In genomic region chr5:30559421-30559820, GRCm38 (mm10) we compare ENCODE assay signal across 37 mouse cellular contexts. TPM values are rescaled to one million over a fixed set of nuclear protein-coding genes. Genes with fewer than 3 reads are reported as not detected.
"Had no signal": no experiment of that assay in that cellular context is flagged by ENCODE, and none has a peak within 500 bp of the region (broad histone marks: within the 10 kb centered on the region; RNA-seq: fewer than 3 reads in every experiment).

No protein-coding gene starts in this region.

- H3K4me1 ChIP-seq: hindbrain, embryonic 13.5 days; hindbrain, embryonic 15.5 days; kidney, embryonic 15.5 days; liver, embryonic 13.5 days; liver, embryonic 15.5 days had no signal

- H3K27me3 ChIP-seq: heart, embryonic 13.5 days; heart, embryonic 15.5 days; hindbrain, embryonic 15.5 days; kidney, embryonic 15.5 days; limb, embryonic 12.5 days; liver, embryonic 15.5 days had no signal

- H3K4me3 ChIP-seq: heart, adult 2 months; heart, embryonic 10.5 days; heart, embryonic 13.5 days; heart, embryonic 15.5 days; hindbrain, embryonic 13.5 days; hindbrain, embryonic 15.5 days; kidney, embryonic 15.5 days; layer of hippocampus, adult 2 months; left cerebral cortex, adult 2 months; limb, embryonic 10.5 days; limb, embryonic 12.5 days; liver, embryonic 13.5 days; liver, embryonic 15.5 days had no signal

- H3K4me2 ChIP-seq: heart, embryonic 13.5 days; heart, embryonic 15.5 days; hindbrain, embryonic 13.5 days; hindbrain, embryonic 15.5 days; kidney, embryonic 15.5 days; limb, embryonic 12.5 days; liver, embryonic 11.5 days; liver, embryonic 13.5 days; liver, embryonic 15.5 days had no signal

- H3K36me3 ChIP-seq: heart, embryonic 10.5 days; heart, embryonic 13.5 days; heart, embryonic 15.5 days; hindbrain, embryonic 13.5 days; hindbrain, embryonic 15.5 days; kidney, embryonic 15.5 days; limb, embryonic 10.5 days; limb, embryonic 12.5 days; liver, embryonic 13.5 days; liver, embryonic 15.5 days had no signal

- H3K27ac ChIP-seq: heart, adult 2 months; heart, embryonic 10.5 days; heart, embryonic 13.5 days; heart, embryonic 15.5 days; hindbrain, embryonic 13.5 days; hindbrain, embryonic 15.5 days; hindbrain, postnatal 0 days; kidney, embryonic 15.5 days; kidney, postnatal 0 days; layer of hippocampus, adult 2 months; left cerebral cortex, adult 2 months; limb, embryonic 10.5 days; limb, embryonic 12.5 days; liver, embryonic 13.5 days; liver, embryonic 15.5 days had no signal

- H3K9ac ChIP-seq: heart, embryonic 13.5 days; heart, embryonic 15.5 days; hindbrain, embryonic 13.5 days; hindbrain, embryonic 15.5 days; kidney, embryonic 15.5 days; limb, embryonic 12.5 days; liver, embryonic 13.5 days; liver, embryonic 15.5 days had no signal

- H3K9me3 ChIP-seq: heart, embryonic 10.5 days; heart, embryonic 15.5 days; hindbrain, embryonic 13.5 days; hindbrain, embryonic 15.5 days; kidney, embryonic 15.5 days; limb, embryonic 10.5 days; liver, embryonic 13.5 days; liver, embryonic 15.5 days had no signal

- ATAC-seq: hindbrain, postnatal 0 days; intestine, embryonic 16.5 days had no signal

- DNase-seq: gastrocnemius, postnatal 14 days; gastrocnemius, postnatal 36 days; heart, adult 2 months; heart, postnatal 14 days; heart, postnatal 36 days; kidney, adult 11 months; kidney, adult 2 months; kidney, adult 9 months; kidney, postnatal 14 days; kidney, postnatal 36 days; liver; liver, embryonic 13.5 days had no signal

RNA-seq across cellular contexts. Expression of gene Cib4, which starts 13.8 kb away (rescaled TPM):
- total RNA-seq: gastrocnemius, adult 18-20 months; gastrocnemius, adult 8-10 months; gastrocnemius, postnatal 14 days; gastrocnemius, postnatal 36 days; heart, adult 2 months; heart, postnatal 14 days; heart, postnatal 36 days; hematopoietic stem cell, adult 5-6 weeks; hindbrain, postnatal 0 days; layer of hippocampus, adult 2 months; layer of hippocampus, postnatal 10 days; layer of hippocampus, postnatal 25 days; left cerebral cortex, adult 2 months; left cerebral cortex, postnatal 14 days; left cerebral cortex, postnatal 36 days had no signal
- polyA plus RNA-seq: heart, adult 2 months; heart, embryonic 10.5 days; heart, embryonic 13.5 days; heart, embryonic 15.5 days; heart, postnatal 0 days; hindbrain, embryonic 11.5 days; hindbrain, embryonic 13.5 days; hindbrain, embryonic 15.5 days; hindbrain, postnatal 0 days; intestine, embryonic 14.5 days; intestine, embryonic 16.5 days; kidney, adult 2 months; kidney, embryonic 15.5 days; kidney, postnatal 0 days; limb, embryonic 10.5 days; limb, embryonic 12.5 days; liver, embryonic 11.5 days; liver, embryonic 13.5 days; liver, embryonic 15.5 days had no signal
